Mouse (Mus musculus): ENCODE measurements around the gene Nf1.

DNA sequence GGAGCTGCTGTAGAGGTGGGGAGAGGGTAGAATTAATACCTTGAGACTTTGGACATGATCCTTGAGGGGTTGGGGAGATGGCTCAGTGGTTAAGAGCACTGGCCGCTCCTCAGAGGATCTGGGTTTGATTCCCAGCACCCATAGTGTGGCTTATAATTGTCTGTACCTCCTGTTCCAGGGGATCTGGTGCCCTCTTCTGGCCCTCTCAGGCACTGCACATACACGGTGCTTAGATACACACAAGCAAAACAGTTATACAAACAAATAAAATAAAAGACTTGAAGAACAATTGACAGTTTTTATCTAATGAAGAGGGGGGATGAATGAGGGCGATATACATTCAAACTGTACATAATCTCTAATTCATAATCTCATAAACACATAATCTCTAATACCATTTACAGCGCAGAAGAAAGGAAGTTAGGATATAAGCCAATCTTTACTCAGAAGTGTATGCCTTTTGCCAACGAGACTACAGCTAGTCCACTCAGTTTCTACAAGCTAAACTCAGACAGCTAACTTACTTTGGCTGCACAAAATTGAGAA is 2.7 kb upstream of the Nf1 start:
- peak; percentile 38; the same call in 1 of the 2 replicates for TF ChIP-seq CTCF (IDR thresholded peaks at IDR 0.05; ENCODE audit: extremely low read depth, insufficient read depth, insufficient read length, insufficient replicate concordance)
- TF ChIP-seq POLR2A (IDR thresholded peaks at IDR 0.05; ENCODE audit: low read depth, low read length) = no peak
